Mouse (Mus musculus) thymus, adult 2 months (tissue): ENCODE measurements around the gene Gm28035.

Experiments
- CTCF ChIP-seq: fragments of 200-500 bp; IDR thresholded peaks from 2 replicates; pipeline ENCODE4 v1.5.1; 2012; ENCODE audit warnings: mild to moderate bottlenecking, control low read depth, low read length, moderate library complexity, borderline replicate concordance; ENCODE audit not compliant: control insufficient read depth, poor library complexity, insufficient read depth; ENCODE audit errors: extremely low read depth
- POLR2A ChIP-seq: fragments of 200-500 bp; IDR thresholded peaks from 2 replicates; pipeline ENCODE4 v1.6.1; 2012; ENCODE audit warnings: mild to moderate bottlenecking, low read length, control low read depth, moderate library complexity; ENCODE audit not compliant: control insufficient read depth, poor library complexity, insufficient read depth; ENCODE audit errors: extremely low read depth

DNA sequence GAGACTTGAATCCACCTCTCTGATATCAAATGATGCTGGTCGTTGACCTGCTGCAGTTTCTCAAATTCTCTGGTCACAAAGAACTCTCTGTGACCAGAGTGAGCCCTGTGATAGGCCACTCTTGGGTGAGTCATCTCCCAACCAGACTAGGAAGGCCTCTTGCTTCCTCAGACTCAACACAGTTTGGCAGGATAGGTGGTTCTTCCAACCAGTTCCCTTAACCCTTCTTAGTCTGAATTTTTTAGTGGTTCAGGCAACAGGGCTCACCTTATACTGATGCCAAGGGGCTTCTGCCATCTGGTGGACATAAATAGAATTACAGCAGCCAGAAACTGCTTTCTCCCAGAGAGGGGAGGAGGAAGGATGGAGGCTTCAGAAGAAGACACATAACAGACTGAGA, 29.8 kb downstream of the Gm28035 start:
- TF ChIP-seq POLR2A, result no peak
- TF ChIP-seq CTCF, result no peak
